Mouse (Mus musculus): Measurements from ENCODE around the gene Rad23b. TPM values are rescaled to one million over a fixed set of nuclear protein-coding genes. Genes with fewer than 3 reads are reported as not detected.

Rad23b gene
- polyA plus RNA-seq, 1 experiment, result 135 TPM

GRCm38 (mm10) chr4:55348759-55349451, 938 bp upstream of the Rad23b start:
- peak overlapping the region; percentile 71; the same call in 1 of the 2 replicates for H3K27ac ChIP-seq (ENCODE audit: insufficient read depth, low read length)
- H3K4me1 ChIP-seq (ENCODE audit: control insufficient read depth, insufficient read depth, low read length), result no peaks in the 10 kb centered on the region
- no peaks in the 10 kb centered on the region for H3K27me3 ChIP-seq (ENCODE audit: control insufficient read depth, insufficient read depth, low read length)
- peak in 1 of 2 experiments; percentile 17 for DNase-seq
- TF ChIP-seq CTCF (IDR thresholded peaks at IDR 0.05; ENCODE audit: borderline replicate concordance, insufficient read depth, low read depth, low read length) (no peak), POLR2A (IDR thresholded peaks at IDR 0.05; ENCODE audit: borderline replicate concordance, insufficient read depth, low read length) (no peak)
- WGBS, result 14% methylated on average over 11 of the region's 12 CpGs
- peak overlapping the region; percentile 94 for H3K4me3 ChIP-seq (replicated peaks; ENCODE audit: insufficient read depth, low read depth, low read length)

GRCm38 (mm10) chr4:55350219-55350931, 532 bp downstream of the Rad23b start:
- peak in 1 of 2 experiments; percentile 67 for DNase-seq
- Histone ChIP-seq H3K4me3 (replicated peaks; ENCODE audit: insufficient read depth, low read depth, low read length) (peak overlapping the region; percentile 62), H3K27ac (ENCODE audit: insufficient read depth, low read length) (peak overlapping the region; percentile 36; the same call in 1 of the 2 replicates), H3K4me1 (ENCODE audit: control insufficient read depth, insufficient read depth, low read length) (0 out of 2 replicates have a peak, but pooled peaks cover 2% of the 10 kb centered on the region), H3K27me3 (ENCODE audit: control insufficient read depth, insufficient read depth, low read length) (no peaks in the 10 kb centered on the region)
- TF ChIP-seq CTCF (IDR thresholded peaks at IDR 0.05; ENCODE audit: borderline replicate concordance, insufficient read depth, low read depth, low read length) (no peak), POLR2A (IDR thresholded peaks at IDR 0.05; ENCODE audit: borderline replicate concordance, insufficient read depth, low read length) (no peak)
- under 1% methylated on average over 65 of the region's 66 CpGs for WGBS

- TF ChIP-seq POLR2A (IDR thresholded peaks at IDR 0.05; ENCODE audit: borderline replicate concordance, insufficient read depth, low read length) (no peak), CTCF (IDR thresholded peaks at IDR 0.05; ENCODE audit: borderline replicate concordance, insufficient read depth, low read depth, low read length) (no peak)
- Histone ChIP-seq H3K4me3 (replicated peaks; ENCODE audit: insufficient read depth, low read depth, low read length) (peak overlapping the region; percentile 62), H3K27me3 (ENCODE audit: control insufficient read depth, insufficient read depth, low read length) (no peaks in the 10 kb centered on the region), H3K27ac (ENCODE audit: insufficient read depth, low read length) (no peak overlapping the region), H3K4me1 (ENCODE audit: control insufficient read depth, insufficient read depth, low read length) (0 out of 2 replicates have a peak, but pooled peaks cover 2% of the 10 kb centered on the region)
- 5% methylated on average over 12 of the region's 12 CpGs for WGBS
- DNase-seq, result no peak
Measured at GRCm38 (mm10) chr4:55351037-55351436, 1.2 kb downstream of the Rad23b start.

GRCm38 (mm10) chr4:55351860-55352259, 2.0 kb downstream of the Rad23b start:
- Histone ChIP-seq H3K27me3 (ENCODE audit: control insufficient read depth, insufficient read depth, low read length) (no peaks in the 10 kb centered on the region), H3K4me1 (ENCODE audit: control insufficient read depth, insufficient read depth, low read length) (0 out of 2 replicates have a peak, but pooled peaks cover 2% of the 10 kb centered on the region), H3K4me3 (replicated peaks; ENCODE audit: insufficient read depth, low read depth, low read length) (no peak overlapping the region), H3K27ac (ENCODE audit: insufficient read depth, low read length) (no peak overlapping the region)
- TF ChIP-seq CTCF (IDR thresholded peaks at IDR 0.05; ENCODE audit: borderline replicate concordance, insufficient read depth, low read depth, low read length) (no peak), POLR2A (IDR thresholded peaks at IDR 0.05; ENCODE audit: borderline replicate concordance, insufficient read depth, low read length) (no peak)
- no peak for DNase-seq

DNA sequence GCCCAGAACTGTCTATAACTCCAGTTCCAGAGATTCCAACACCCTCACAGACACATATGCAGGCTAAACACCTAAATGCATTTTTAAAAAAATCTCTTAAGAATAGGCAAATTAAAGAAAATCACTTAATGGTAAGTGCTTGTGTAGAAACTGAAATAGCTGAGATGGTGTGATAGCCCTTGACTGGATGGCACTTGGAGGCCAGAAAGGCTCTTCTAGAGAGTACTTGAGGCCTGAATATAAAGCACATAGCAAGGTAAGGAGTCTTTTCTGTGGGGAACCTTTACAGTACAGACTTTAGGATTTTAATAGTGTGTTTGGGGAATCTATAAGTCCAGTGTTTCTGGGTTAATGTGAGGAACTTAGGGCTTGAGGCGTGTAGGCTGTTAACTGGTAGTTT, 4.2 kb downstream of the Rad23b start:
- Histone ChIP-seq H3K27me3 (ENCODE audit: control insufficient read depth, insufficient read depth, low read length) (no peaks in the 10 kb centered on the region), H3K27ac (ENCODE audit: insufficient read depth, low read length) (no peak overlapping the region), H3K4me1 (ENCODE audit: control insufficient read depth, insufficient read depth, low read length) (0 out of 2 replicates have a peak, but pooled peaks cover 2% of the 10 kb centered on the region), H3K4me3 (replicated peaks; ENCODE audit: insufficient read depth, low read depth, low read length) (no peak overlapping the region)
- no peak for TF ChIP-seq CTCF (IDR thresholded peaks at IDR 0.05; ENCODE audit: borderline replicate concordance, insufficient read depth, low read depth, low read length)
- no peak for TF ChIP-seq POLR2A (IDR thresholded peaks at IDR 0.05; ENCODE audit: borderline replicate concordance, insufficient read depth, low read length)
- DNase-seq, result no peak
- WGBS, result 95% methylated on average over 1 of the region's 1 CpGs

GRCm38 (mm10) chr4:55355845-55356244, 6.0 kb downstream of the Rad23b start:
- no peaks in the 10 kb centered on the region for H3K27me3 ChIP-seq (ENCODE audit: control insufficient read depth, insufficient read depth, low read length)
- no peak for DNase-seq
- 95% methylated on average over 1 of the region's 1 CpGs for WGBS
- no peak for TF ChIP-seq CTCF (IDR thresholded peaks at IDR 0.05; ENCODE audit: borderline replicate concordance, insufficient read depth, low read depth, low read length)
- no peak for TF ChIP-seq POLR2A (IDR thresholded peaks at IDR 0.05; ENCODE audit: borderline replicate concordance, insufficient read depth, low read length)
- no peak overlapping the region for H3K4me3 ChIP-seq (replicated peaks; ENCODE audit: insufficient read depth, low read depth, low read length)
- H3K27ac ChIP-seq (ENCODE audit: insufficient read depth, low read length), result no peak overlapping the region
- H3K4me1 ChIP-seq (ENCODE audit: control insufficient read depth, insufficient read depth, low read length), result 0 out of 2 replicates have a peak, but pooled peaks cover 2% of the 10 kb centered on the region

DNA sequence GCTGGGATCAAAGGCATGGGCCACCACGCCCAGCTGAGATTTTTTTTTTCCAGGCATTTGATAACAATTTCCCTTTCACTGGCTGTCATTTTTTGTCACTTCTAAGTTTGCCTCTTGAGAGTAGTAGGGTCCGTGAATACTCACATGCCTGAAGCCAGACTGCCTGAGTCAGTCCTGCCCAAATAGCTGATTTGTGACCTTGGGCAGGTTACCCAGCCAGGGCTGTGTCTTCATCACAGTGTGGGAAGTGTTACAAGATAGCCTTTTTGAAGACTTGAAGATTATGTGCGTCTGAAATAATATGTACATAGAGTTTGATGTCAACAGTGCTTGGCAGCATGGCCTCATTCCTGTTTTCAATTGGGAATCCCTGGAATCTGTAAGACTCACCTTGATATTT, 6.9 kb downstream of the Rad23b start:
- TF ChIP-seq POLR2A (IDR thresholded peaks at IDR 0.05; ENCODE audit: borderline replicate concordance, insufficient read depth, low read length) (no peak), CTCF (IDR thresholded peaks at IDR 0.05; ENCODE audit: borderline replicate concordance, insufficient read depth, low read depth, low read length) (no peak)
- Histone ChIP-seq H3K27ac (ENCODE audit: insufficient read depth, low read length) (no peak overlapping the region), H3K4me1 (ENCODE audit: control insufficient read depth, insufficient read depth, low read length) (0 out of 2 replicates have a peak, but pooled peaks cover 2% of the 10 kb centered on the region), H3K4me3 (replicated peaks; ENCODE audit: insufficient read depth, low read depth, low read length) (no peak overlapping the region), H3K27me3 (ENCODE audit: control insufficient read depth, insufficient read depth, low read length) (no peaks in the 10 kb centered on the region)
- WGBS, result 83% methylated on average over 3 of the region's 3 CpGs
- DNase-seq, result no peak

All from cerebellum, adult 2 months (tissue).